Mouse (Mus musculus): ENCODE results near the gene Pip4k2a.

- no peak for TF ChIP-seq CTCF (conservative IDR thresholded peaks at IDR 0.05; ENCODE audit: insufficient read depth, insufficient read length, low read depth, low read length)
- no peak for TF ChIP-seq POLR2A (IDR thresholded peaks at IDR 0.05; ENCODE audit: low read depth, low read length)
These were observed 81.9 kb downstream of the Pip4k2a start for GRCm38 (mm10) chr2:18916042-18916407.
